In genomic region chr7:6874448-6874847, GRCm38 (mm10) we compare ENCODE assay signal across 12 mouse cellular contexts.
DNase-seq lines count a peak whose midpoint lies in the region; ATAC-seq and TF ChIP-seq lines count a peak whose summit lies in the region.
"Had no signal": no experiment of that assay in that cellular context is flagged by ENCODE, and none has a peak within 500 bp of the region (broad histone marks: within the 10 kb centered on the region; RNA-seq: fewer than 3 reads in every experiment).

No protein-coding gene starts in this region.

- intact Hi-C loops in gastrocnemius, postnatal 14 days (cut with DNase I; ENCODE audit: low total_unique reads) = no loop called here

- WGBS in hindbrain, embryonic 14.5 days = 49% methylated on average over 19 of the region's 19 CpGs
- WGBS in midbrain, embryonic 14.5 days = 22% methylated on average over 19 of the region's 19 CpGs
- 75% methylated on average over 19 of the region's 19 CpGs for WGBS in heart, embryonic 11.5 days (ENCODE audit: insufficient replicate concordance)

- no peaks in the 10 kb centered on the region for H3K4me1 ChIP-seq in ES-E14 (ENCODE audit: control insufficient read depth in 2 of 2, insufficient read depth in 2 of 2, low read length in 2 of 2, poor library complexity in 1 of 2)
- peaks cover 9% of the 10 kb centered on the region for H3K4me1 ChIP-seq in hindbrain, embryonic 14.5 days (replicated peaks; ENCODE audit: control insufficient read depth, insufficient read depth, low read length)
- H3K4me1 ChIP-seq in midbrain, embryonic 14.5 days (ENCODE audit: control insufficient read depth, insufficient read depth, low read length) = peaks cover 13% of the 10 kb centered on the region
- H3K4me1 ChIP-seq in heart, embryonic 11.5 days (ENCODE audit: control insufficient read depth, insufficient read depth, low read length) = no peaks in the 10 kb centered on the region
- H3K4me1 ChIP-seq: intestine, embryonic 15.5 days had no signal

- H3K9me3 ChIP-seq in ES-E14 (ENCODE audit: control insufficient read depth, insufficient read depth, low read depth, low read length) = no peaks in the 10 kb centered on the region
- no peaks in the 10 kb centered on the region for H3K9me3 ChIP-seq in hindbrain, embryonic 14.5 days (ENCODE audit: control insufficient read depth, low read length)
- H3K9me3 ChIP-seq in midbrain, embryonic 14.5 days (ENCODE audit: control insufficient read depth, low read length) = no peaks in the 10 kb centered on the region
- H3K9me3 ChIP-seq in heart, embryonic 11.5 days (replicated peaks; ENCODE audit: control insufficient read depth, low read length) = no peaks in the 10 kb centered on the region
- H3K9me3 ChIP-seq: intestine, embryonic 15.5 days had no signal

- ATAC-seq in hindbrain, embryonic 14.5 days (ENCODE audit: low FRiP score) = peak; percentile 77
- peak; percentile 90 for ATAC-seq in midbrain, embryonic 14.5 days (ENCODE audit: low FRiP score, low TSS enrichment)
- ATAC-seq in heart, embryonic 11.5 days (replicated peaks; ENCODE audit: insufficient number of reproducible peaks, low FRiP score, low TSS enrichment) = no peak
- ATAC-seq: intestine, embryonic 15.5 days had no signal

- H3K4me2 ChIP-seq in hindbrain, embryonic 14.5 days (replicated peaks) = peak overlapping the region; percentile 25
- peak overlapping the region; percentile 30 for H3K4me2 ChIP-seq in midbrain, embryonic 14.5 days (ENCODE audit: low read length)
- H3K4me2 ChIP-seq in heart, embryonic 11.5 days = no peak overlapping the region
- H3K4me2 ChIP-seq: intestine, embryonic 15.5 days had no signal

- H3K4me3 ChIP-seq in ES-E14 (ENCODE audit: insufficient read depth in 1 of 2, low read depth in 1 of 2, low read length in 2 of 2, poor library complexity in 1 of 2, severe bottlenecking in 1 of 2) = no peak overlapping the region
- H3K4me3 ChIP-seq in hindbrain, embryonic 14.5 days (replicated peaks; ENCODE audit: low read length) = no peak overlapping the region
- H3K4me3 ChIP-seq in midbrain, embryonic 14.5 days (replicated peaks; ENCODE audit: low read depth, low read length) = 0 out of 2 replicates have a peak overlapping the region, but pooled peaks have one; percentile 5
- H3K4me3 ChIP-seq in heart, embryonic 11.5 days (ENCODE audit: low read depth, low read length) = no peak overlapping the region
- H3K4me3 ChIP-seq: intestine, embryonic 15.5 days had no signal

- in situ Hi-C loops in ES-E14 (cut with MboI; ENCODE audit: low sequenced_read_pairs in 2 of 2, unreplicated experiment in 2 of 2) = no loop called here

- H3K27ac ChIP-seq in ES-E14 (ENCODE audit: insufficient read depth, low read depth, low read length, poor library complexity, severe bottlenecking) = no peak overlapping the region
- peak overlapping the region; percentile 66 for H3K27ac ChIP-seq in hindbrain, embryonic 14.5 days
- peak overlapping the region; percentile 78 for H3K27ac ChIP-seq in midbrain, embryonic 14.5 days (replicated peaks; ENCODE audit: low read depth, low read length)
- H3K27ac ChIP-seq in heart, embryonic 11.5 days (ENCODE audit: low read depth, low read length) = no peak overlapping the region
- H3K27ac ChIP-seq: intestine, embryonic 15.5 days; liver, embryonic 14.5 days had no signal

- no peaks in the 10 kb centered on the region for H3K36me3 ChIP-seq in ES-E14 (ENCODE audit: control insufficient read depth, insufficient read depth, low read length, poor library complexity, severe bottlenecking)
- H3K36me3 ChIP-seq in hindbrain, embryonic 14.5 days (replicated peaks; ENCODE audit: control insufficient read depth, insufficient read depth) = no peaks in the 10 kb centered on the region
- no peaks in the 10 kb centered on the region for H3K36me3 ChIP-seq in midbrain, embryonic 14.5 days (ENCODE audit: control insufficient read depth, insufficient read depth, low read length)
- H3K36me3 ChIP-seq in heart, embryonic 11.5 days (ENCODE audit: control insufficient read depth, insufficient read depth, low read length) = no peaks in the 10 kb centered on the region
- H3K36me3 ChIP-seq: intestine, embryonic 15.5 days had no signal

- H3K27me3 ChIP-seq in hindbrain, embryonic 14.5 days (ENCODE audit: control insufficient read depth, insufficient read depth, low read length) = no peaks in the 10 kb centered on the region
- H3K27me3 ChIP-seq in midbrain, embryonic 14.5 days (ENCODE audit: control insufficient read depth, insufficient read depth, low read length) = no peaks in the 10 kb centered on the region
- no peaks in the 10 kb centered on the region for H3K27me3 ChIP-seq in heart, embryonic 11.5 days (ENCODE audit: control insufficient read depth, insufficient read depth, low read length)
- H3K27me3 ChIP-seq: intestine, embryonic 15.5 days had no signal

- DNase-seq in ES-E14 (ENCODE audit: low read depth, low spot score) = peak; percentile 12
- peak; percentile 61 for DNase-seq in brain, embryonic 18.5 days (ENCODE audit: low read depth, low spot score)
- DNase-seq in hindbrain, embryonic 14.5 days (ENCODE audit: low spot score) = peak; percentile 71
- DNase-seq in midbrain, embryonic 14.5 days = peak; percentile 92
- no peak for DNase-seq in ovary, postnatal 10 days (ENCODE audit: low spot score)
- no peak for DNase-seq in gastrocnemius, postnatal 14 days
- DNase-seq in ovary, postnatal 36 days (ENCODE audit: low spot score) = no peak
- DNase-seq: cerebellum, adult 11-12 months; thymus, adult 2 months had no signal

- H3K9ac ChIP-seq in ES-E14 (ENCODE audit: insufficient read depth, low read depth, low read length, poor library complexity, severe bottlenecking) = no peak overlapping the region
- no peak overlapping the region for H3K9ac ChIP-seq in hindbrain, embryonic 14.5 days
- H3K9ac ChIP-seq in midbrain, embryonic 14.5 days (replicated peaks; ENCODE audit: low read length) = no peak overlapping the region
- no peak overlapping the region for H3K9ac ChIP-seq in heart, embryonic 11.5 days (ENCODE audit: low read depth, low read length)
- H3K9ac ChIP-seq: intestine, embryonic 15.5 days; liver, embryonic 14.5 days had no signal

TF ChIP-seq in ES-E14, 5 proteins besides CTCF, POLR2A, EP300 and RAD21:
- TF ChIP-seq ZC3H11A (IDR thresholded peaks at IDR 0.05; ENCODE audit: borderline replicate concordance, low read depth, low read length) = no peak
- no peak for TF ChIP-seq MAFK (IDR thresholded peaks at IDR 0.05; ENCODE audit: insufficient read depth, low read depth, low read length)
- TF ChIP-seq HCFC1 (IDR thresholded peaks at IDR 0.05; ENCODE audit: borderline replicate concordance, insufficient read depth, low read length) = no peak
- TF ChIP-seq ZNF384 (IDR thresholded peaks at IDR 0.05; ENCODE audit: low read depth, low read length) = no peak
- no peak for TF ChIP-seq CHD2 (IDR thresholded peaks at IDR 0.05; ENCODE audit: low read depth, low read length)
TF ChIP-seq in ES-E14: peak in this region for 0.

Comparison
In these comparisons a context has a peak if more than half of its experiments do, and no peak if none do; other contexts are left out.
1. DNase-seq: peak in ES-E14 (single experiment), brain, embryonic 18.5 days (single experiment), hindbrain, embryonic 14.5 days (single experiment) and midbrain, embryonic 14.5 days (single experiment); none in ovary, postnatal 10 days (single experiment), gastrocnemius, postnatal 14 days (single experiment) and ovary, postnatal 36 days (single experiment).
2. H3K27ac ChIP-seq: peak in hindbrain, embryonic 14.5 days (single experiment) and midbrain, embryonic 14.5 days (single experiment); none in ES-E14 (single experiment) and heart, embryonic 11.5 days (single experiment).